Mouse (Mus musculus): Measurements from ENCODE around the gene Moxd1.

DNA sequence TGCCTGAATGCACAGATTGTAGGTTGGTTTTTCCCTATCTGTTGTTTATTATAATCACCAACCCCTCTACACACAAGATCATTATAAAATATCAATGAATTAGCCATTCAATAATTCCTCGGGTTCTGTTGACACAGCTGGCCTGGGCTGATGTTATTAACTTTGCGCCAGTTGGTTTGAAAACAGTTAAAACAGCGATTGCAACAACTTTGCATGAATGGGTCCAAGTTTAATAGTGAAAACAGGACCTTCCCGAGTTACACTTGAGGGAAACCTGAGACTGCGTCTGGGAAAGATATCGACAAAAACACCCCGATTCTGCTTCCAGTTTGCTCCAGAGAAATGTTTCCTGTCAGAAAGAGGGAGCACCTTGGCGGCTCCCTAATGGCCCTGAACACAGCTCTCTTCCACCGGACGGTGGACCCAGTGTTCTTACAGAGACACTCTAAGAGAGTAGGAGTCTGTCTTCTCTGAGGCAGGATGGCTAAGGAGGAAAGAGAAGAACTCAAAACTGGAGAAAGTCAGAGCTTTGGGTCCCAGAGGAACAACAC is 116.4 kb downstream of the Moxd1 start:
- TF ChIP-seq CTCF (conservative IDR thresholded peaks at IDR 0.05; ENCODE audit: insufficient read depth, insufficient read length, low read depth, low read length) (no peak), POLR2A (IDR thresholded peaks at IDR 0.05; ENCODE audit: low read depth, low read length) (no peak)
